Mouse (Mus musculus): ENCODE results near the gene Ctnna3. TPM values are rescaled to one million over a fixed set of nuclear protein-coding genes. Genes with fewer than 3 reads are reported as not detected.

Ctnna3 gene
- polyA plus RNA-seq, 1 experiment from 2014 or later = 0.53 TPM

DNA sequence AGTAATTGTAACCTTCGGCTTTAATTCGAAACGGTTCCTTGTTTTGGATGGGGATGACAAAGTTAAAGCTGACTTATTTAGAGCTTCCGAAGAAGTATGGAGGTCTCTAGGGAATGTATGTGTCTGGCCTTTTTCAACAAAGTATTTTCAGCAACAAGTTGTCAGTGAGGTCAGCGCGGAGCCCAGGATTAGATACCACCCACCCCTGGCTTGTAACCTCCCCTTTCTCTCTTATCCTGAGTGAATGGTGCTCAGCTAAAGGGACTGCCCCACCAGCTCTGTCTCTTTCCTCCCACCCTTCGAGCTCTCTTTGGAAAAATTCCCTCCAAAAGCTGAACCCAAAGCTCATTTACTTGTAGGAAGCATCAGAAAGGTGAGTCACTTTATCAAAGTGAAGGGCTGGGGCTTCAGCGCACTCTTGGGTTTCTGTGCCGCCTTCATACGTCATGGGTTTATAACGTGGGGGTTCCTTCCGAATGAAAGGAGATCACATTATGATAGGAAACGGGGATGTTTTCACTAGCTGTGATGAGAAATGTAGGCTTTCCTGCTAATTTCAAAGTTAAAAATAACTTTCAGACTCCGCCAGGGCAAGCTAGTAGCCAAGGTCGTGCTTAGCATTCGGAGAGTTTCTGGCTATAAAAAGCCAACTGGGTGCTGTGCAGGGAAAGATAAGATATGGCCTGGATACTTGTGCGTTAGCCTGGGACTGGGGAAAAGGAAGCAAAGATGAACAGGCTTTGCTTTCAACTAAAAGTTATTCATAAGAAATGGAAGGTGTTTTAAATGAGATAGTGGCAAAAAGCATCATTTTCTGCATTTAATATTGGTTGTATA is 27.6 kb downstream of the Ctnna3 start:
- Histone ChIP-seq H3K36me3 (no peaks in the 10 kb centered on the region), H3K27me3 (no peaks in the 10 kb centered on the region), H3K27ac (peak overlapping the region; percentile 52; the same call in 1 of the 2 replicates), H3K4me1 (0 out of 2 replicates have a peak, but pooled peaks cover 18% of the 10 kb centered on the region), H3K9ac (no peak overlapping the region), H3K4me3 (replicated peaks) (peak overlapping the region; percentile 10), H3K9me3 (replicated peaks) (no peaks in the 10 kb centered on the region), H3K4me2 (peak overlapping the region; percentile 45)
- ATAC-seq (replicated peaks; ENCODE audit: low FRiP score) = no peak
- WGBS = 50% methylated on average over 17 of the region's 17 CpGs

DNA sequence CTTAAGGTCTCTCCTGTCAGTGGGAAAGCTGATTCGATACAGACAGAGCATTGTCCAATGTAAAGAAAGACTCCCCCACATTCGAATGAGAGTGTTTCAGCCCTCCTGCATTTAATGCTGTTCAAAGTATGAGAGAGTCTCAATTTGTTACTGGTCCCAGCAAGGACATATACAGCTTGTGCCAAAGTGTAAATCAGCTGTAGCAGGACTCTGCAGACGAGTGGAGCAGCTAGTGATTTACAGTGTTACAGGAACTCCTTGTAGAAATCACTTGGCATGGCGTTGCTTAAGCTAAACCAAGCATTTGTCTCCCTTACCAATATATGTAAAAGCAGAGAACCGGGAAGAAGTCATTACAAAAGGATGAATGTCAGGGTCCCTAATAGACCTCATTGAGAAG is 31.0 kb downstream of the Ctnna3 start:
- H3K4me3 ChIP-seq (replicated peaks) = no peak overlapping the region
- no peak overlapping the region for H3K4me2 ChIP-seq
- no peaks in the 10 kb centered on the region for H3K27me3 ChIP-seq
- 36% methylated on average over 5 of the region's 5 CpGs for WGBS
- H3K36me3 ChIP-seq = no peaks in the 10 kb centered on the region
- ATAC-seq (replicated peaks; ENCODE audit: low FRiP score) = no peak
- H3K9ac ChIP-seq = no peak overlapping the region
- H3K27ac ChIP-seq = no peak overlapping the region
- no peaks in the 10 kb centered on the region for H3K9me3 ChIP-seq (replicated peaks)
- 0 out of 2 replicates have a peak, but pooled peaks cover 14% of the 10 kb centered on the region for H3K4me1 ChIP-seq

DNA sequence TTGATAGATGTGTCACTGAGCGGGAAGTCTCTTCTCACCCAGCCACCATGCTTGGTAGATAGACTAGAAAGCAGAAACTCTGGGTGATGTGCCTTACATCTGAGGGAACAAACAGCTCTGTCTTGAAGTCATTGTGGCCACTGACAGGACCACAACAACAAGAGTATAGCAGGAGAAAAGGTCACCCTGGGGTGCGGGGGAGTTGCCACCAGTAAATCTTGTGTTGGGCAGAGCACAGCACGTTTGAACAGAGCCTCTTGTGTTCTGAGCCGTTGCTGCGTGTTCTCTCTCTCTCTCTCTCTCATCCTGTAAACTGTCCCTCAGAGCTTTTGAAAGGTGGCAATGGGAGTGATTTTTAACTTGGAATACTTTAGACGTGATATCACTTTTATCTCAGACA is 42.6 kb downstream of the Ctnna3 start:
- Histone ChIP-seq H3K9ac (no peak overlapping the region), H3K4me3 (replicated peaks) (no peak overlapping the region), H3K27ac (no peak overlapping the region), H3K9me3 (replicated peaks) (no peaks in the 10 kb centered on the region), H3K36me3 (no peaks in the 10 kb centered on the region), H3K4me2 (no peak overlapping the region), H3K4me1 (no peaks in the 10 kb centered on the region), H3K27me3 (no peaks in the 10 kb centered on the region)
- 27% methylated on average over 6 of the region's 6 CpGs for WGBS
- no peak for ATAC-seq (replicated peaks; ENCODE audit: low FRiP score)

DNA sequence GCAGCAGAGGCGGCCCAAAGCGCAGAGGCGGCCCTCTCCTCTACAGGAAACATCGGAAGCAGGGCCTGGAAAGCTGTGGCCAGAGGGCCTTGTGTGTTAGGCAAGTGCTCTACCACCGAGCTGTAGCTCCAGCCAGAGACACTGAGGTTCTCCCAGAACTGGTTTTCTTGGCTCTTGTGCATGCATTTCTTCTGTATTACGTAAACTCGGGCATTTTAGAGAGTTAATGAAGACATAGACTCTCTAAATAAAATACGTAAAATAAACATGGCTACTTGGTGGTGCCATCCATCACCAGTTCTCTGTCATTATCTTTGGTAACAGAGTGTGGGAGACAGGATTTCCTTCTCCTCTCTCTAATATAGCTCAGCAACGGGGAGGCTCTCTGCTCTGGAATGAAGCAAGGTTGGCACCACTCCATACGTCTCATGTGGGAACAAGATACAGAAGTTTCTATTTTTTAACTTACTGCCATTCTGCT is 46.3 kb downstream of the Ctnna3 start:
- ATAC-seq (replicated peaks; ENCODE audit: low FRiP score) = no peak
- Histone ChIP-seq H3K27ac (no peak overlapping the region), H3K27me3 (no peaks in the 10 kb centered on the region)

DNA sequence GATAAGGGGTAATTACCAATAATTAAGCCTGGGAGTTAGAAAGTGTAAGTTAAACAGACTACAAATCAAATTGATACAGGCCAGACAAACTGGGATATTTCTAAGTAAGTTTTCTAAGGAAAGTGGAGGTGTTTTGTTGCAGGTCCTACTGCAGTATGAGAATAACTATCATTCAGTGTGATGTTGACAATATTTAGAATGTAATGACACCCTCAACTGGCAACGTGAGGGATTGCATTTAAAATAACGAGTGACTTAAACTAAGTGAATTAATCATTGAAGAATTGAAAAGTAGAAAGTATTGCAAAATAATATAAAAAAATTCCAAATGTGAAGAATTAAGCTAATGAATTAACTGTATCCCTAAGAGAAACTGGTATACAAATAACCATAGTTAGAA is 49.0 kb downstream of the Ctnna3 start:
- Histone ChIP-seq H3K9ac (no peak overlapping the region), H3K36me3 (no peaks in the 10 kb centered on the region), H3K27me3 (no peaks in the 10 kb centered on the region), H3K4me1 (no peaks in the 10 kb centered on the region), H3K4me3 (replicated peaks) (no peak overlapping the region), H3K27ac (no peak overlapping the region), H3K4me2 (no peak overlapping the region), H3K9me3 (replicated peaks) (no peaks in the 10 kb centered on the region)
- no peak for ATAC-seq (replicated peaks; ENCODE audit: low FRiP score)
- WGBS = 39% methylated on average over 2 of the region's 2 CpGs

More for the DNA sequence above, 46.3 kb downstream of the Ctnna3 start:
- WGBS = 54% methylated on average over 10 of the region's 10 CpGs
- Histone ChIP-seq H3K4me2 (no peak overlapping the region), H3K4me1 (no peaks in the 10 kb centered on the region), H3K36me3 (no peaks in the 10 kb centered on the region), H3K9me3 (replicated peaks) (no peaks in the 10 kb centered on the region), H3K4me3 (replicated peaks) (no peak overlapping the region), H3K9ac (no peak overlapping the region)

DNA sequence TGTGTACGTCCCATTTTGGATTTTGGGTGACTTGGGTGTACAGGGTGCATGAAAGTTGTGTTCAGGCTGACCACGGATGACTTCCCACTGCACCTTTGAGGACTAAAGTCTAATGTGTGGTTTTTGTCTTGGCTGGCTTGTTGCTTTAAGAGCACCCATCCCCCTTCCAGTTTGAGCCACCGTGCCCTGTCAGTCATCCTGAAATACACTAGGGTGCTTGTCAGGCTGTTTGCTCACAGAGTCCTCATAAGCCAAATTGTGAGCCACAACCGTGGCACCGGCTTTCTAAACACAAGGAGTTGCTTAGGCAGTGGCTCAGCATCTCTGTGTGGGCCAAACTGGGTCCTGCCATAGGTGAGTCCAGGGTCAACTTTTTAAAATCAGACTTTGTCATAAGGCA is 50.2 kb downstream of the Ctnna3 start:
- Histone ChIP-seq H3K4me2 (no peak overlapping the region), H3K4me3 (replicated peaks) (no peak overlapping the region), H3K9me3 (replicated peaks) (no peaks in the 10 kb centered on the region), H3K27ac (no peak overlapping the region), H3K27me3 (no peaks in the 10 kb centered on the region), H3K4me1 (no peaks in the 10 kb centered on the region), H3K36me3 (no peaks in the 10 kb centered on the region), H3K9ac (no peak overlapping the region)
- no peak for ATAC-seq (replicated peaks; ENCODE audit: low FRiP score)
- 75% methylated on average over 5 of the region's 5 CpGs for WGBS

DNA sequence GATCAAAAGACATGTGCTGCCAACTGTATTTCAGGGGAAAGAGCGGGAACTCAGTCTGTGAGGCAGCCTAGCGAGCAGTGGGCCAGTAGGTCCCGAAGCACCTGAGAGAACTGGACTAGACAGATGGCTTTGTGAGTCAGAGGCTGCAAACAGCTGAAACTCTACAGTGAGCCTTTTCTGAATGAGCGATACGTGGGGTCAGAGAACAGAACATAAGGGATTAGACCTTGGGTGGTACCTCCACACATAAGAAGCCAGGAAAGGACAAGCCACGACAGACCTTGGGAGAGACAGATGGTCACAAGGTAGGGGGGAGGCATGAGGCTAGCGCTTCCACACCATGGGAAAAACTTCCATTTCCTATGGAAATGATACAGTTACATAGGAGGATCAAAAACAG is 58.4 kb downstream of the Ctnna3 start:
- ATAC-seq (replicated peaks; ENCODE audit: low FRiP score) = no peak
- no peaks in the 10 kb centered on the region for H3K27me3 ChIP-seq
- H3K9ac ChIP-seq = no peak overlapping the region
- no peak overlapping the region for H3K27ac ChIP-seq
- 87% methylated on average over 7 of the region's 7 CpGs for WGBS
- H3K4me2 ChIP-seq = no peak overlapping the region
- H3K4me3 ChIP-seq (replicated peaks) = no peak overlapping the region
- no peaks in the 10 kb centered on the region for H3K36me3 ChIP-seq
- H3K4me1 ChIP-seq = no peaks in the 10 kb centered on the region
- H3K9me3 ChIP-seq (replicated peaks) = no peaks in the 10 kb centered on the region

DNA sequence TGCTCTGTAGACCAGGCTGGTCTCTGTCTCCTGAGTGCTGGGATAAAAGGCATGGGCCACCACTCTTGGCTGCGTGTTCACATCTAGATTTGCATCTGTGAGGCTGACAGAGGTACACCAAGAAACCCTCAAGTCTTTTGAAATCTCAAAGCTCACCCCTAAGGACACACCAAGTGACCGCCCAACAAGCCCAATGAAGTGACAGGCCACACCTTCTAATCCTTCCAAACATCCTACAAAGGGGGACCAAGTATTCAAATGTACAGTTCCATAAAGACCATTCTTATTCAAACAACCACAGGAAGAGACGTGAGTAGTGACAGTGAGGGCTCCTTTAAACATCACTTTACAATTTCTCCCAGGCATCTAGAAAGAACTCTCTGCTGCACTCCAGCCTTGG is 94.1 kb downstream of the Ctnna3 start:
- ATAC-seq (replicated peaks; ENCODE audit: low FRiP score) = no peak
- WGBS = 81% methylated on average over 3 of the region's 3 CpGs

DNA sequence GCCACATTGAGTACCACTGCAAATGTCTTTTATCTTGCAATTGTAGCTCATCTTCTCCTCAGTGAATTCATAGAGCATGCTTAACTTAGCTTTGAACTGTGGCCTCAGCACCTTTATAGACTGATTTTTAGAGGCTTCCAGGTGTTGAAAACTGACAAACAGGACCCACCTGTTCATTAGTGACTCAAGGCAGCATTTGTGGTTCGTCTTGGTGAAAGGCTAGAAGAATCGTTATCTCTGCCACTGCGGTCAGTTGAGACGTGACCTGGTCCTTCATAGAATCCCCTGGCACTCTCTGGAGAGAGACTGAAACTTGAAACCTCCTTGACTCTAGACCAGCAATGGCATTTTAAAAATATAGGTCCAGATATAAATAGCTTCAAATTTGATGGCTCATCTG is 96.1 kb downstream of the Ctnna3 start:
- no peak overlapping the region for H3K27ac ChIP-seq
- whole genome bisulfite sequencing = 49% methylated on average over 4 of the region's 4 CpGs
- no peak overlapping the region for H3K9ac ChIP-seq
- no peaks in the 10 kb centered on the region for H3K4me1 ChIP-seq
- no peak overlapping the region for H3K4me2 ChIP-seq
- no peaks in the 10 kb centered on the region for H3K36me3 ChIP-seq
- H3K4me3 ChIP-seq (replicated peaks) = no peak overlapping the region
- no peak for ATAC-seq (replicated peaks; ENCODE audit: low FRiP score)
- H3K27me3 ChIP-seq = no peaks in the 10 kb centered on the region
- no peaks in the 10 kb centered on the region for H3K9me3 ChIP-seq (replicated peaks)

More for the DNA sequence above, 94.1 kb downstream of the Ctnna3 start:
- Histone ChIP-seq H3K4me2 (no peak overlapping the region), H3K27ac (no peak overlapping the region), H3K9ac (no peak overlapping the region), H3K9me3 (replicated peaks) (no peaks in the 10 kb centered on the region), H3K36me3 (no peaks in the 10 kb centered on the region), H3K27me3 (no peaks in the 10 kb centered on the region), H3K4me1 (no peaks in the 10 kb centered on the region), H3K4me3 (replicated peaks) (no peak overlapping the region)

DNA sequence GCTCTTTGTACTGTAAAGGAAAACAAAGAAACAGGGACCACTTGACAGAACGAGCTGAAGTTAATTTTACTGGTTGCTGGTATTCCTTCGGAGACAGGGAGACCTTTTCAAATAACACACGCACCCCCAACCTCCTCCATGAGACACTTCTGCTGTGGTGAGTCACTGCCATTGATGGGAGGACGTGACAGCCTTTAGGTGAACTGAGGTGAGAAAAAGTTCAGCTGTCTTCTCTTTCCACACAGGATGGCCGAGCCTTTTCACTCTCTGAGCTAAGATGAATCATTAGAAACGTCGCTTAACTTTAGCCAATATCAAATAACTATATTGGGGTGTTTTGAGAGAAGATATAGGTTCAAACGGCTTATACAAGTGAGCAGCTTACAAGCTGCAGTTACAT is 102.5 kb downstream of the Ctnna3 start:
- no peak overlapping the region for H3K4me2 ChIP-seq
- no peaks in the 10 kb centered on the region for H3K9me3 ChIP-seq (replicated peaks)
- no peaks in the 10 kb centered on the region for H3K36me3 ChIP-seq
- no peaks in the 10 kb centered on the region for H3K4me1 ChIP-seq
- no peaks in the 10 kb centered on the region for H3K27me3 ChIP-seq
- no peak overlapping the region for H3K4me3 ChIP-seq (replicated peaks)
- H3K27ac ChIP-seq = no peak overlapping the region
- H3K9ac ChIP-seq = no peak overlapping the region
- 64% methylated on average over 8 of the region's 8 CpGs for WGBS
- ATAC-seq (replicated peaks; ENCODE audit: low FRiP score) = no peak

DNA sequence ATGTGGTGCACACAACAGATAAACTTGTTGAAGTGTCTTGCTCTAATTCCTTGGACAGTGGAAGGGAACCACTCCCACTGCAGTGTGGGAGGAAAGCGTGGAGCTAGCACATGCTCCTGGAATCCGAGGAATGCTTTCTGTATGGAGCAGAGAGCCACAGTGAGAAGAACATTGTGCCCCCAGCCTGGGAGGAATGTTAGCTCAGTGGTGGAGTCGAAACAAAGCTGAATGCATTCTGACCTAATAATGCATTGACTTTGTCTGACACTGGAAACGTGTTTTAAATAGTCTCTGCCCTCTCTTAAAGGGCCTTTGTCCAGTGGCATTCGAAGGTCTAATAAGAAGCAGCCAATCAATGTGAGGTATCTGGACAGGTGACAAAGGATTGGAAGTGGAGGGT is 111.9 kb downstream of the Ctnna3 start:
- Histone ChIP-seq H3K9ac (no peak overlapping the region), H3K4me1 (peaks cover 6% of the 10 kb centered on the region; the same call in 1 of the 2 replicates), H3K27ac (no peak overlapping the region), H3K4me2 (no peak overlapping the region), H3K27me3 (no peaks in the 10 kb centered on the region), H3K36me3 (no peaks in the 10 kb centered on the region), H3K9me3 (replicated peaks) (no peaks in the 10 kb centered on the region), H3K4me3 (replicated peaks) (no peak overlapping the region)
- WGBS = 11% methylated on average over 5 of the region's 5 CpGs
- peak; percentile 83 for ATAC-seq (replicated peaks; ENCODE audit: low FRiP score)

DNA sequence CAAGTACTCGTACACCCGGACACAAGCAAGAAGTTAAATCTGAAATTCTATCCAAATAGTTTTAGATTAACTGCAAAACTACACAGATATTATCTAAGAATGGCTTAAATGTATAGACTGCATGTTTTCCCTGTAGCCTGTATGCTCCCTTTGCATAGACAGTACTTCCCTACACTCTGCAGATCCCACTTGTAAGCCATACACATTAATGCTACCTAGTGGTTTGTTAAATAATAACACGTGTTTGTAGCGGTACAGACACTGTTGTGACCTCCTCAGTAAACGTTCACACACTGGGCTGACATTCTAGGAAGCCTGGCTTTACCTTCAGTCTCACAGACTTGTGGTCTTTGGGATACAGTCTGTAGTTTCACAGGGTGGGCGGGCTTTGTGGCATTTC is 112.6 kb downstream of the Ctnna3 start:
- no peaks in the 10 kb centered on the region for H3K9me3 ChIP-seq (replicated peaks)
- H3K9ac ChIP-seq = no peak overlapping the region
- H3K4me3 ChIP-seq (replicated peaks) = no peak overlapping the region
- H3K4me2 ChIP-seq = no peak overlapping the region
- peaks cover 6% of the 10 kb centered on the region; the same call in 1 of the 2 replicates for H3K4me1 ChIP-seq
- no peaks in the 10 kb centered on the region for H3K27me3 ChIP-seq
- H3K36me3 ChIP-seq = no peaks in the 10 kb centered on the region
- no peak for ATAC-seq (replicated peaks; ENCODE audit: low FRiP score)
- 49% methylated on average over 6 of the region's 6 CpGs for WGBS
- H3K27ac ChIP-seq = peak overlapping the region; percentile 10; the same call in 1 of the 2 replicates

All from kidney, embryonic 15.5 days (tissue).